In the genomic region with DNA sequence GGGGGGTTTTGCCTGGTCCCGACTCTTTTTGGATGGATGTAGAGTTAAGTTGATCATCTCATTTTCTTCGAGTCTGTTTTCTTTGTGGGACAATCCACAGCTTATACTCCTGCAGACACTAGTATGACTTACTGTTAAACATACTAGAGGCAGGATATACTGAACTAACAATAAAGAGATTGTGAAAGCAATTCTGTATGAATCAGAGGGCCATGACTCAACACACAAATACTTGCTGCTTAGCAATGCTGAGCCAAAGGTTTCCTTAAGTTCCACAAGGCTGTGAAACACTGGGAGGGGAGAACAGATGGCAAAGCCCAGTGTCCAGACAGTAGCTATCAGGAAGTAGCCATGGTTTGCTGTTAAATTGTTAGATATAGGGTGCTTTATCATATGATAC, we compare ENCODE assay signal across 25 mouse cellular contexts. TPM values are rescaled to one million over a fixed set of nuclear protein-coding genes. Genes with fewer than 3 reads are reported as not detected.
A peak's percentile ranks its signal among the peaks of the same experiment; 100 is the strongest.
DNase-seq lines count a peak whose midpoint lies in the region; ATAC-seq and TF ChIP-seq lines count a peak whose summit lies in the region.
"Had no signal": no experiment of that assay in that cellular context is flagged by ENCODE, and none has a peak within 500 bp of the region (broad histone marks: within the 10 kb centered on the region; RNA-seq: fewer than 3 reads in every experiment).

No protein-coding gene starts in this region.

- no peak overlapping the region for H3K4me2 ChIP-seq in stomach, postnatal 0 days (replicated peaks; ENCODE audit: low read depth)
- H3K4me2 ChIP-seq: embryonic facial prominence, embryonic 13.5 days; hindbrain, embryonic 14.5 days had no signal

- no peaks in the 10 kb centered on the region for H3K4me1 ChIP-seq in stomach, postnatal 0 days (replicated peaks; ENCODE audit: control insufficient read depth, insufficient read depth)
- H3K4me1 ChIP-seq: embryonic facial prominence, embryonic 13.5 days; forebrain, embryonic 10.5 days; heart, embryonic 10.5 days; hindbrain, embryonic 10.5 days had no signal

- H3K27me3 ChIP-seq in C2C12 (ENCODE audit: control insufficient read depth, insufficient read depth, insufficient read length) = no peaks in the 10 kb centered on the region
- H3K27me3 ChIP-seq in stomach, postnatal 0 days (ENCODE audit: control insufficient read depth, insufficient read depth, low read length) = no peaks in the 10 kb centered on the region

- no peak for TF ChIP-seq EP300 in stomach, postnatal 0 days (optimal IDR thresholded peaks at IDR 0.05)

- no peaks in the 10 kb centered on the region for H3K36me3 ChIP-seq in C2C12 (ENCODE audit: control insufficient read depth, insufficient read depth)
- no peaks in the 10 kb centered on the region for H3K36me3 ChIP-seq in stomach, postnatal 0 days (ENCODE audit: control insufficient read depth, insufficient read depth, low read length)
- H3K36me3 ChIP-seq: embryonic facial prominence, embryonic 13.5 days; forebrain, embryonic 10.5 days; heart, embryonic 10.5 days; hindbrain, embryonic 10.5 days had no signal

- H3K79me3 ChIP-seq in C2C12 (ENCODE audit: low read depth) = no peaks in the 10 kb centered on the region

- H3K9ac ChIP-seq in stomach, postnatal 0 days (ENCODE audit: low read length) = no peak overlapping the region
- H3K9ac ChIP-seq: embryonic facial prominence, embryonic 13.5 days; hindbrain, embryonic 14.5 days had no signal

- no peak for TF ChIP-seq CTCF in C2C12 (IDR thresholded peaks at IDR 0.05; ENCODE audit: control insufficient read depth, insufficient read depth, insufficient read length)
- TF ChIP-seq CTCF in stomach, postnatal 0 days (IDR thresholded peaks at IDR 0.05; ENCODE audit: low read depth) = no peak

- DNase-seq in 3T3-L1 (ENCODE audit: low read depth, low spot score) = peak; percentile 97
- peak; percentile 39 for DNase-seq in brain, adult 2 months (ENCODE audit: low read depth, low spot score)
- no peak for DNase-seq in stomach, postnatal 0 days (ENCODE audit: low spot score)
- DNase-seq in kidney, adult 8-10 months = no peak
- no peak for DNase-seq in gastrocnemius, postnatal 25 days
- no peak for DNase-seq in MN1 (ENCODE audit: low spot score)
- DNase-seq: adrenal gland, adult 8-10 months; cerebellum, adult 11-12 months; cerebellum, adult 9-10 months; cerebellum, postnatal 36 days; heart, adult 18-20 months; heart, postnatal 10 days had no signal

- peak; percentile 83; the same call in 1 of the 2 replicates for ATAC-seq in stomach, postnatal 0 days (ENCODE audit: low FRiP score, low TSS enrichment)
- ATAC-seq: forebrain, embryonic 14.5 days; intestine, embryonic 16.5 days had no signal

- no peak overlapping the region for H3ac ChIP-seq in C2C12 (ENCODE audit: control insufficient read depth, insufficient read length, low read depth)

- H3K79me2 ChIP-seq in C2C12 (ENCODE audit: control insufficient read depth, insufficient read depth) = no peaks in the 10 kb centered on the region

- H3K9me3 ChIP-seq in stomach, postnatal 0 days (ENCODE audit: control insufficient read depth, low read length) = no peaks in the 10 kb centered on the region
- H3K9me3 ChIP-seq: embryonic facial prominence, embryonic 13.5 days; forebrain, embryonic 10.5 days; heart, embryonic 10.5 days; hindbrain, embryonic 10.5 days had no signal

- H3K27ac ChIP-seq in stomach, postnatal 0 days (replicated peaks) = no peak overlapping the region
- H3K27ac ChIP-seq: embryonic facial prominence, embryonic 13.5 days; forebrain, embryonic 10.5 days; heart, embryonic 10.5 days; hindbrain, embryonic 10.5 days; hindbrain, embryonic 14.5 days had no signal

- WGBS in stomach, postnatal 0 days = 59% methylated on average over 2 of the region's 2 CpGs

- H3K4me3 ChIP-seq in C2C12 (ENCODE audit: insufficient read depth, poor library complexity, severe bottlenecking) = no peak overlapping the region
- H3K4me3 ChIP-seq in stomach, postnatal 0 days (ENCODE audit: low read depth, low read length) = no peak overlapping the region
- H3K4me3 ChIP-seq: embryonic facial prominence, embryonic 13.5 days; forebrain, embryonic 10.5 days; heart, embryonic 10.5 days; hindbrain, embryonic 10.5 days had no signal

TF ChIP-seq in C2C12, 6 proteins besides CTCF, POLR2A, EP300 and RAD21:
- TF ChIP-seq FOSL1 (IDR thresholded peaks at IDR 0.05; ENCODE audit: insufficient read depth, low read length, poor library complexity, severe bottlenecking) (peak; percentile 42), MYOG (IDR thresholded peaks at IDR 0.05; ENCODE audit: control insufficient read depth, extremely low read depth, insufficient read length) (no peak), CEBPB (IDR thresholded peaks at IDR 0.05; ENCODE audit: low read depth) (peak; percentile 88)
TF ChIP-seq in C2C12: peak in this region for 2.

RNA-seq across cellular contexts. Expression of gene Npy5r, which starts 6.7 kb away (rescaled TPM):
- not detected for polyA plus RNA-seq in C2C12 (2012; fragmentation: generic; extraction: Trizol)
- 0.15 TPM in 1 of 2 replicates, not detected in the other for polyA plus RNA-seq in stomach, postnatal 0 days (2015; fragmentation: Nextera tagmentation; extraction: Ambion mirVana)
- total RNA-seq in gastrocnemius, postnatal 25 days (2021) = not detected
- total RNA-seq: adrenal gland, postnatal 4 days; ES-E14; gastrocnemius, adult 8-10 months; gastrocnemius, postnatal 4 days; heart, adult 18-20 months; heart, postnatal 10 days had no signal
- polyA plus RNA-seq: embryonic facial prominence, embryonic 13.5 days; heart, embryonic 10.5 days; heart, embryonic 14.5 days; hindbrain, embryonic 10.5 days had no signal

RNA-seq across cellular contexts. Expression of gene Npy1r, which starts 15.7 kb away (rescaled TPM):
- polyA plus RNA-seq in C2C12 (2012; fragmentation: generic; extraction: Trizol) = not detected
- 0.94 and 1.1 TPM in 2 replicates for polyA plus RNA-seq in stomach, postnatal 0 days (2015; fragmentation: Nextera tagmentation; extraction: Ambion mirVana)
- total RNA-seq in gastrocnemius, postnatal 25 days (2021) = 1 to 10 TPM; 1.0 to 1.2 TPM

Comparison
In these comparisons a context has a peak if more than half of its experiments do, and no peak if none do; other contexts are left out.
1. DNase-seq: peak in 3T3-L1 (single experiment) and brain, adult 2 months (single experiment); none in stomach, postnatal 0 days (single experiment), kidney, adult 8-10 months (0 of 2), gastrocnemius, postnatal 25 days (single experiment) and MN1 (single experiment).